8 mouse cellular contexts compared by ENCODE assay signal in genomic region chr11:121041212-121041611, GRCm38 (mm10). TPM values are rescaled to one million over a fixed set of nuclear protein-coding genes. Genes with fewer than 3 reads are reported as not detected.
DNase-seq lines count a peak whose midpoint lies in the region; ATAC-seq and TF ChIP-seq lines count a peak whose summit lies in the region.
"Had no signal": no experiment of that assay in that cellular context is flagged by ENCODE, and none has a peak within 500 bp of the region (broad histone marks: within the 10 kb centered on the region; RNA-seq: fewer than 3 reads in every experiment).

No protein-coding gene starts in this region.

- TF ChIP-seq CTCF in brain, embryonic 14.5 days (IDR thresholded peaks at IDR 0.05; ENCODE audit: borderline replicate concordance, extremely low read depth, insufficient read depth, insufficient read length): peak; percentile 80

- DNase-seq in MN1 (ENCODE audit: low spot score): peak; percentile 91
- peak; percentile 81 for DNase-seq in brain, embryonic 14.5 days (ENCODE audit: low read depth)
- peak; percentile 90 for DNase-seq in fibroblast of lung, adult 2 months (ENCODE audit: low read depth)
- DNase-seq in heart, postnatal 10 days: peak; percentile 87 to 92
- peak; percentile 75 to 79 for DNase-seq in layer of hippocampus, postnatal 14 days (ENCODE audit: low spot score in 2 of 2)
- DNase-seq in spleen, adult 18-20 months: peak; percentile 42 to 72

- intact Hi-C loops in heart, postnatal 10 days (cut with DNase I): loop anchor here (1.0 to 10.0 kb wide), 3 partner anchors 24 to 316 kb away; partner anchors contain the start of genes Dcxr and Rac3

- no peak for TF ChIP-seq POLR2A in brain, embryonic 14.5 days (IDR thresholded peaks at IDR 0.05; ENCODE audit: borderline replicate concordance, extremely low read depth, insufficient read depth, insufficient read length, poor library complexity, severe bottlenecking)

- peak; percentile 65 for ATAC-seq in megakaryocyte, adult 5-6 weeks (ENCODE audit: poor library complexity, severe bottlenecking)

RNA-seq across cellular contexts. Expression of gene Cd7, which starts 2.0 kb away (rescaled TPM):
- 0.08 TPM in 1 of 2 replicates, not detected in the other for polyA plus RNA-seq in brain, embryonic 14.5 days (2012; rRNA removed)
- total RNA-seq in heart, postnatal 10 days (2021): under 1 TPM in 1 of 2 experiments, not detected in 1; 0.26 TPM
- total RNA-seq in layer of hippocampus, postnatal 14 days (2021): not detected
- 52.3 and 53.9 TPM in 2 replicates for total RNA-seq in megakaryocyte, adult 5-6 weeks (2015)
- 14.8 and 17.3 TPM in 2 replicates for total RNA-seq in megakaryocyte, adult 5-6 weeks (2017)
- polyA plus RNA-seq: neural tube, embryonic 14.5 days had no signal

RNA-seq across cellular contexts. Expression of gene Sectm1b, which starts 22.2 kb away (rescaled TPM):
- polyA plus RNA-seq in brain, embryonic 14.5 days (2012; rRNA removed): not detected in 2 replicates
- total RNA-seq in heart, postnatal 10 days (2021): not detected
- not detected for total RNA-seq in layer of hippocampus, postnatal 14 days (2021)
- not detected in 2 replicates for total RNA-seq in megakaryocyte, adult 5-6 weeks (2015)
- not detected in 2 replicates for total RNA-seq in megakaryocyte, adult 5-6 weeks (2017)
- polyA plus RNA-seq: neural tube, embryonic 14.5 days had no signal

RNA-seq across cellular contexts. Expression of gene Sectm1a, which starts 39.8 kb away (rescaled TPM):
- polyA plus RNA-seq in brain, embryonic 14.5 days (2012; rRNA removed): 0.19 TPM in 1 of 2 replicates, not detected in the other
- not detected for total RNA-seq in heart, postnatal 10 days (2021)
- total RNA-seq in layer of hippocampus, postnatal 14 days (2021): not detected
- 0.46 TPM in 1 of 2 replicates, not detected in the other for total RNA-seq in megakaryocyte, adult 5-6 weeks (2015)
- total RNA-seq in megakaryocyte, adult 5-6 weeks (2017): 0.88 TPM in 1 of 2 replicates, not detected in the other
- polyA plus RNA-seq: neural tube, embryonic 14.5 days had no signal

RNA-seq across cellular contexts. Expression of gene Csnk1d, which starts 50.1 kb away (rescaled TPM):
- 187 and 202 TPM in 2 replicates for polyA plus RNA-seq in brain, embryonic 14.5 days (2012; rRNA removed)
- total RNA-seq in heart, postnatal 10 days (2021): 10 to 100 TPM; 86.0 to 89.5 TPM
- total RNA-seq in layer of hippocampus, postnatal 14 days (2021): 100 to 1,000 TPM; 123 to 126 TPM
- 56.0 and 64.8 TPM in 2 replicates for total RNA-seq in megakaryocyte, adult 5-6 weeks (2015)
- total RNA-seq in megakaryocyte, adult 5-6 weeks (2017): 67.8 and 69.7 TPM in 2 replicates

Comparison
In these comparisons a context has a peak if more than half of its experiments do, and no peak if none do; other contexts are left out.
1. Peak in every context shown above with its lines: DNase-seq and ATAC-seq.
2. RNA of gene Cd7, which starts 2.0 kb away (total RNA-seq): 14.8 to 53.9 TPM in megakaryocyte, adult 5-6 weeks; 0.26 TPM in heart, postnatal 10 days and not detected in layer of hippocampus, postnatal 14 days; every median in the first group is over 10 times any median in the second.